Mouse (Mus musculus) neural tube, embryonic 14.5 days (tissue): ENCODE measurements around the gene Nudt5. TPM values are rescaled to one million over a fixed set of nuclear protein-coding genes. Genes with fewer than 3 reads are reported as not detected.
"Not testable (repeated sequence)": the region's sequence is repeated elsewhere in the genome, so short reads cannot be mapped to it uniquely, and the experiment has no call there.

Experiments used
- ATAC-seq: fragments of 200-750 bp; cut with Nextera tagmentation; 2 replicates; pipeline ENCODE4 v1.8.0; 2017; ENCODE audit warnings: low read depth, mild to moderate bottlenecking, moderate TSS enrichment, moderate library complexity
- H3K27ac ChIP-seq: fragments of 300-500 bp; sonication (generic); 2 replicates; pipeline ENCODE4 v1.5.1; 2014; ENCODE audit warnings: low read depth, mild to moderate bottlenecking, control low read depth, low read length, moderate library complexity, mixed read lengths
- H3K27me3 ChIP-seq: fragments of 300-500 bp; sonication (generic); 2 replicates; pipeline ENCODE4 v1.6.1; 2014; ENCODE audit warnings: low read length; ENCODE audit not compliant: control insufficient read depth, insufficient read depth
- H3K36me3 ChIP-seq: fragments of 300-500 bp; sonication (generic); 2 replicates; pipeline ENCODE4 v1.6.1; 2014; ENCODE audit warnings: low read length, mixed read lengths; ENCODE audit not compliant: control insufficient read depth, insufficient read depth
- H3K4me1 ChIP-seq: fragments of 300-500 bp; sonication (generic); 2 replicates; pipeline ENCODE4 v1.6.1; 2014; ENCODE audit warnings: low read length; ENCODE audit not compliant: control insufficient read depth, insufficient read depth
- H3K4me2 ChIP-seq: fragments of 300-500 bp; sonication (generic); 2 replicates; pipeline ENCODE4 v1.6.1; 2014; ENCODE audit warnings: mild to moderate bottlenecking, low read depth, low read length, control low read depth
- H3K4me3 ChIP-seq: fragments of 300-500 bp; sonication (generic); 2 replicates; pipeline ENCODE4 v1.5.1; 2014; ENCODE audit warnings: low read depth, low read length, control low read depth, mixed read lengths
- H3K9ac ChIP-seq: fragments of 300-500 bp; sonication (generic); replicated peaks from 2 replicates; pipeline ENCODE4 v1.6.1; 2014; ENCODE audit warnings: low read depth, mild to moderate bottlenecking, control low read depth, low read length, mixed read lengths
- H3K9me3 ChIP-seq: fragments of 300-500 bp; sonication (generic); 2 replicates; pipeline ENCODE4 v1.6.1; 2016; ENCODE audit warnings: low read length; ENCODE audit not compliant: control insufficient read depth
- WGBS: fragments of 180-500 bp; shearing (Covaris S2); extraction: QIAGEN DNeasy Blood & Tissue Kit; methylation state at CpG from one replicate; pipeline ENCODE4 v1.1.7; 2014; 5-methylcytosine and 5-hydroxymethylcytosine counted together
- polyA plus RNA-seq: library from polyadenylated mRNA; unstranded; fragments of >200 nt; fragmentation: Nextera tagmentation; extraction: Ambion mirVana; gene quantifications from 2 replicates; pipeline ENCODE4 v1.2.1, GENCODE M21; 2014

The Nudt5 gene
- polyA plus RNA-seq: 22.7 and 27.3 TPM in 2 replicates

GRCm38 (mm10) chr2:5844873-5845631, at the start of gene Nudt5, which contains the start of gene Cdc123:
Nudt5 (plus strand) TSS chr2:5845019.
Cdc123 (minus strand) TSS chr2:5845164.
- peak within 1 kb of the TSS; percentile 60 for H3K9ac ChIP-seq
- peak within 1 kb of the TSS; percentile 53 for H3K4me3 ChIP-seq
- H3K27ac ChIP-seq: peak within 1 kb of the TSS; percentile 78
- H3K9me3 ChIP-seq: no peaks in the 10 kb centered on the region
- peak; percentile 98 for ATAC-seq
- peak within 1 kb of the TSS; percentile 53 for H3K4me2 ChIP-seq
- under 1% methylated on average over 53 of the region's 53 CpGs for WGBS
- H3K27me3 ChIP-seq: no peaks in the 10 kb centered on the region
- H3K4me1 ChIP-seq: peaks cover 4% of the 10 kb centered on the region; the same call in 1 of the 2 replicates
- peaks cover 13% of the 10 kb centered on the region for H3K36me3 ChIP-seq

GRCm38 (mm10) chr2:5797816-5798672, 46.8 kb upstream of the Nudt5 start:
- Histone ChIP-seq H3K9me3 (no peaks in the 10 kb centered on the region), H3K9ac (no peak overlapping the region), H3K36me3 (peaks cover 48% of the 10 kb centered on the region), H3K4me1 (no peaks in the 10 kb centered on the region), H3K27me3 (no peaks in the 10 kb centered on the region), H3K4me2 (no peak overlapping the region), H3K27ac (no peak overlapping the region), H3K4me3 (no peak overlapping the region)
- 94% methylated on average over 11 of the region's 11 CpGs for WGBS
- no peak for ATAC-seq

GRCm38 (mm10) chr2:5801182-5801640, 43.6 kb upstream of the Nudt5 start:
- no peak overlapping the region for H3K27ac ChIP-seq
- no peak overlapping the region for H3K4me2 ChIP-seq
- H3K4me1 ChIP-seq: no peaks in the 10 kb centered on the region
- H3K9me3 ChIP-seq: no peaks in the 10 kb centered on the region
- H3K4me3 ChIP-seq: no peak overlapping the region
- no peaks in the 10 kb centered on the region for H3K27me3 ChIP-seq
- ATAC-seq: no peak
- WGBS: 92% methylated on average over 9 of the region's 9 CpGs
- no peak overlapping the region for H3K9ac ChIP-seq
- H3K36me3 ChIP-seq: peaks cover 31% of the 10 kb centered on the region

- no peaks in the 10 kb centered on the region for H3K27me3 ChIP-seq
- H3K36me3 ChIP-seq: peaks cover 23% of the 10 kb centered on the region
- H3K4me1 ChIP-seq: no peaks in the 10 kb centered on the region
- H3K4me3 ChIP-seq: no peak overlapping the region
- no peak overlapping the region for H3K4me2 ChIP-seq
- no peak overlapping the region for H3K9ac ChIP-seq
- no peak overlapping the region for H3K27ac ChIP-seq
- H3K9me3 ChIP-seq: no peaks in the 10 kb centered on the region
- 97% methylated on average over 10 of the region's 10 CpGs for WGBS
- ATAC-seq: no peak
Observed at GRCm38 (mm10) chr2:5801927-5802590, 42.8 kb upstream of the Nudt5 start.

- no peak overlapping the region for H3K4me3 ChIP-seq
- H3K36me3 ChIP-seq: peaks cover 17% of the 10 kb centered on the region
- H3K4me2 ChIP-seq: no peak overlapping the region
- H3K27me3 ChIP-seq: no peaks in the 10 kb centered on the region
- no peaks in the 10 kb centered on the region for H3K9me3 ChIP-seq
- ATAC-seq: no peak
- no peak overlapping the region for H3K9ac ChIP-seq
- H3K4me1 ChIP-seq: no peaks in the 10 kb centered on the region
- no peak overlapping the region for H3K27ac ChIP-seq
- 90% methylated on average over 6 of the region's 6 CpGs for WGBS
Observed at GRCm38 (mm10) chr2:5804440-5805045, 40.3 kb upstream of the Nudt5 start.

- Histone ChIP-seq H3K27ac (no peak overlapping the region), H3K4me3 (no peak overlapping the region), H3K9me3 (no peaks in the 10 kb centered on the region), H3K36me3 (peaks cover 20% of the 10 kb centered on the region), H3K4me2 (no peak overlapping the region), H3K4me1 (no peaks in the 10 kb centered on the region), H3K27me3 (no peaks in the 10 kb centered on the region), H3K9ac (no peak overlapping the region)
- 94% methylated on average over 7 of the region's 7 CpGs for WGBS
- no peak for ATAC-seq
Observed at GRCm38 (mm10) chr2:5805228-5805627, 39.6 kb upstream of the Nudt5 start.

- H3K9me3 ChIP-seq, H3K9ac ChIP-seq, H3K4me1 ChIP-seq, H3K27me3 ChIP-seq, H3K27ac ChIP-seq, H3K4me3 ChIP-seq, ATAC-seq, H3K4me2 ChIP-seq: not testable (repeated sequence)
- H3K36me3 ChIP-seq: peaks cover 24% of the 10 kb centered on the region
- WGBS: 93% methylated on average over 3 of the region's 3 CpGs
Observed at GRCm38 (mm10) chr2:5806201-5806600, 38.6 kb upstream of the Nudt5 start.

GRCm38 (mm10) chr2:5810036-5810718, 34.6 kb upstream of the Nudt5 start:
- peaks cover 18% of the 10 kb centered on the region for H3K36me3 ChIP-seq
- ATAC-seq: no peak
- WGBS: 94% methylated on average over 5 of the region's 5 CpGs
- no peaks in the 10 kb centered on the region for H3K27me3 ChIP-seq
- H3K9ac ChIP-seq: no peak overlapping the region
- no peak overlapping the region for H3K27ac ChIP-seq
- H3K9me3 ChIP-seq: no peaks in the 10 kb centered on the region
- no peaks in the 10 kb centered on the region for H3K4me1 ChIP-seq
- H3K4me2 ChIP-seq: no peak overlapping the region
- H3K4me3 ChIP-seq: no peak overlapping the region
